Mouse (Mus musculus) embryonic facial prominence, embryonic 11.5 days (tissue): ENCODE measurements around the gene 1500015O10Rik. TPM values are rescaled to one million over a fixed set of nuclear protein-coding genes. Genes with fewer than 3 reads are reported as not detected.

Experiments used
- ATAC-seq: fragments of 200-750 bp; cut with Nextera tagmentation; replicated peaks from 2 replicates; pipeline ENCODE4 v1.8.0; 2017; ENCODE audit warnings: low read depth; ENCODE audit not compliant: insufficient number of reproducible peaks, low FRiP score, low TSS enrichment
- DNase-seq: peaks from one replicate; pipeline ENCODE4 v3.0.0-alpha.2; 2015; ENCODE audit warnings: low spot score
- H3K27ac ChIP-seq: fragments of 300-500 bp; sonication (generic); replicated peaks from 2 replicates; pipeline ENCODE4 v1.5.1; 2014; ENCODE audit warnings: mild to moderate bottlenecking, low read depth, low read length, control low read depth
- H3K27me3 ChIP-seq: fragments of 300-500 bp; sonication (generic); 2 replicates; pipeline ENCODE4 v1.6.1; 2014; ENCODE audit warnings: mild to moderate bottlenecking, low read length, moderate library complexity, mixed read lengths; ENCODE audit not compliant: control insufficient read depth, insufficient read depth
- H3K36me3 ChIP-seq: fragments of 300-500 bp; sonication (generic); replicated peaks from 2 replicates; pipeline ENCODE4 v1.6.1; 2014; ENCODE audit warnings: low read depth, mild to moderate bottlenecking, low read length, moderate library complexity, mixed read lengths; ENCODE audit not compliant: control insufficient read depth, insufficient read depth
- H3K4me1 ChIP-seq: fragments of 300-500 bp; sonication (generic); 2 replicates; pipeline ENCODE4 v1.6.1; 2014; ENCODE audit warnings: low read length, mixed read lengths; ENCODE audit not compliant: control insufficient read depth, insufficient read depth
- H3K4me2 ChIP-seq: fragments of 300-500 bp; sonication (generic); 2 replicates; pipeline ENCODE4 v1.6.1; 2014; ENCODE audit warnings: low read depth, mild to moderate bottlenecking, control low read depth, low read length, moderate library complexity
- H3K4me3 ChIP-seq: fragments of 300-500 bp; sonication (generic); 2 replicates; pipeline ENCODE4 v1.5.1; 2014; ENCODE audit warnings: low read depth, low read length, control low read depth
- H3K9ac ChIP-seq: fragments of 300-500 bp; sonication (generic); replicated peaks from 2 replicates; pipeline ENCODE4 v1.6.1; 2014; ENCODE audit warnings: mild to moderate bottlenecking, control low read depth, low read length
- H3K9me3 ChIP-seq: fragments of 300-500 bp; sonication (generic); replicated peaks from 2 replicates; pipeline ENCODE4 v1.6.1; 2016; ENCODE audit warnings: mild to moderate bottlenecking, low read length, inconsistent platforms, mixed read lengths; ENCODE audit not compliant: control insufficient read depth
- WGBS: fragments of 180-500 bp; shearing (Covaris S2); extraction: QIAGEN DNeasy Blood & Tissue Kit; methylation state at CpG from one replicate; pipeline ENCODE4 v1.1.7; 2014; 5-methylcytosine and 5-hydroxymethylcytosine counted together
- polyA plus RNA-seq: library from polyadenylated mRNA; unstranded; fragments of >200 nt; fragmentation: Nextera tagmentation; extraction: Ambion mirVana; gene quantifications from 2 replicates; pipeline ENCODE4 v1.2.1, GENCODE M21; 2014

The 1500015O10Rik gene
- polyA plus RNA-seq, 1 experiment from 2014 or later = 0.48 TPM

- no peaks in the 10 kb centered on the region for H3K4me1 ChIP-seq
- 94% methylated on average over 2 of the region's 2 CpGs for WGBS
Observed at GRCm38 (mm10) chr1:43764481-43764880, 34.1 kb downstream of the 1500015O10Rik start.

GRCm38 (mm10) chr1:43766328-43766727 lies 35.9 kb downstream of the 1500015O10Rik start:
- DNase-seq (no peak), ATAC-seq (no peak)
- no peaks in the 10 kb centered on the region for H3K27me3 ChIP-seq
- no peak overlapping the region for H3K4me2 ChIP-seq
- no peaks in the 10 kb centered on the region for H3K9me3 ChIP-seq
- no peaks in the 10 kb centered on the region for H3K36me3 ChIP-seq
- H3K4me1 ChIP-seq = no peaks in the 10 kb centered on the region
- H3K27ac ChIP-seq = no peak overlapping the region
- 75% methylated on average over 2 of the region's 2 CpGs for WGBS
- H3K9ac ChIP-seq = no peak overlapping the region
- H3K4me3 ChIP-seq = no peak overlapping the region

More at GRCm38 (mm10) chr1:43764481-43764880, 34.1 kb downstream of the 1500015O10Rik start:
- Histone ChIP-seq H3K9ac (no peak overlapping the region), H3K4me3 (no peak overlapping the region), H3K9me3 (no peaks in the 10 kb centered on the region), H3K4me2 (no peak overlapping the region), H3K27me3 (no peaks in the 10 kb centered on the region), H3K36me3 (no peaks in the 10 kb centered on the region), H3K27ac (no peak overlapping the region)
- DNase-seq (no peak), ATAC-seq (no peak)

GRCm38 (mm10) chr1:43768385-43768990 lies 38.1 kb downstream of the 1500015O10Rik start:
- Histone ChIP-seq H3K4me2 (no peak overlapping the region), H3K36me3 (no peaks in the 10 kb centered on the region), H3K27ac (no peak overlapping the region), H3K9ac (no peak overlapping the region), H3K4me1 (no peaks in the 10 kb centered on the region), H3K9me3 (no peaks in the 10 kb centered on the region), H3K4me3 (no peak overlapping the region), H3K27me3 (no peaks in the 10 kb centered on the region)
- WGBS = 78% methylated on average over 4 of the region's 4 CpGs
- ATAC-seq = no peak
- DNase-seq = no peak

- H3K27me3 ChIP-seq = no peaks in the 10 kb centered on the region
- WGBS = 83% methylated on average over 1 of the region's 1 CpGs
- H3K27ac ChIP-seq = no peak overlapping the region
- ATAC-seq = no peak
- no peaks in the 10 kb centered on the region for H3K36me3 ChIP-seq
- H3K4me2 ChIP-seq = no peak overlapping the region
- no peak for DNase-seq
- H3K4me3 ChIP-seq = no peak overlapping the region
- H3K9me3 ChIP-seq = no peaks in the 10 kb centered on the region
- H3K9ac ChIP-seq = no peak overlapping the region
- H3K4me1 ChIP-seq = no peaks in the 10 kb centered on the region
Observed at GRCm38 (mm10) chr1:43769348-43769747, 38.9 kb downstream of the 1500015O10Rik start.

- Histone ChIP-seq H3K36me3 (no peaks in the 10 kb centered on the region), H3K4me1 (no peaks in the 10 kb centered on the region), H3K9me3 (no peaks in the 10 kb centered on the region), H3K4me3 (no peak overlapping the region), H3K27me3 (no peaks in the 10 kb centered on the region), H3K27ac (no peak overlapping the region), H3K4me2 (no peak overlapping the region), H3K9ac (no peak overlapping the region)
- ATAC-seq (no peak), DNase-seq (no peak)
- 84% methylated on average over 3 of the region's 3 CpGs for WGBS
Observed at GRCm38 (mm10) chr1:43770032-43770431, 39.6 kb downstream of the 1500015O10Rik start.

GRCm38 (mm10) chr1:43772694-43773093 lies 42.3 kb downstream of the 1500015O10Rik start:
- Histone ChIP-seq H3K27me3 (no peaks in the 10 kb centered on the region), H3K4me2 (no peak overlapping the region), H3K4me3 (no peak overlapping the region), H3K36me3 (no peaks in the 10 kb centered on the region), H3K27ac (no peak overlapping the region), H3K9ac (no peak overlapping the region), H3K9me3 (no peaks in the 10 kb centered on the region), H3K4me1 (no peaks in the 10 kb centered on the region)
- DNase-seq = no peak
- 99% methylated on average over 3 of the region's 3 CpGs for WGBS
- no peak for ATAC-seq

GRCm38 (mm10) chr1:43774126-43774525 lies 43.7 kb downstream of the 1500015O10Rik start:
- Histone ChIP-seq H3K4me3 (no peak overlapping the region), H3K27me3 (no peaks in the 10 kb centered on the region), H3K27ac (no peak overlapping the region), H3K4me2 (no peak overlapping the region), H3K9ac (no peak overlapping the region), H3K4me1 (no peaks in the 10 kb centered on the region), H3K9me3 (no peaks in the 10 kb centered on the region), H3K36me3 (no peaks in the 10 kb centered on the region)
- DNase-seq (no peak), ATAC-seq (no peak)
- 94% methylated on average over 4 of the region's 4 CpGs for WGBS

- no peaks in the 10 kb centered on the region for H3K9me3 ChIP-seq
- ATAC-seq = no peak
- 97% methylated on average over 3 of the region's 3 CpGs for WGBS
Observed at GRCm38 (mm10) chr1:43776106-43776505, 45.7 kb downstream of the 1500015O10Rik start.

More at GRCm38 (mm10) chr1:43776106-43776505, 45.7 kb downstream of the 1500015O10Rik start:
- DNase-seq = no peak
- no peak overlapping the region for H3K4me3 ChIP-seq
- H3K9ac ChIP-seq = no peak overlapping the region
- H3K36me3 ChIP-seq = no peaks in the 10 kb centered on the region
- H3K4me2 ChIP-seq = no peak overlapping the region
- no peaks in the 10 kb centered on the region for H3K27me3 ChIP-seq
- no peaks in the 10 kb centered on the region for H3K4me1 ChIP-seq
- H3K27ac ChIP-seq = no peak overlapping the region
